Mouse (Mus musculus) liver (tissue): ENCODE data around the gene Ralgps1.
"Not testable (repeated sequence)": the region's sequence is repeated elsewhere in the genome, so short reads cannot be mapped to it uniquely, and the experiment has no call there.

Experiments
- DNase-seq: peaks from one replicate; pipeline ENCODE4 v3.0.0-alpha.2; 2020; ENCODE audit warnings: mixed read lengths

The Ralgps1 gene

DNA sequence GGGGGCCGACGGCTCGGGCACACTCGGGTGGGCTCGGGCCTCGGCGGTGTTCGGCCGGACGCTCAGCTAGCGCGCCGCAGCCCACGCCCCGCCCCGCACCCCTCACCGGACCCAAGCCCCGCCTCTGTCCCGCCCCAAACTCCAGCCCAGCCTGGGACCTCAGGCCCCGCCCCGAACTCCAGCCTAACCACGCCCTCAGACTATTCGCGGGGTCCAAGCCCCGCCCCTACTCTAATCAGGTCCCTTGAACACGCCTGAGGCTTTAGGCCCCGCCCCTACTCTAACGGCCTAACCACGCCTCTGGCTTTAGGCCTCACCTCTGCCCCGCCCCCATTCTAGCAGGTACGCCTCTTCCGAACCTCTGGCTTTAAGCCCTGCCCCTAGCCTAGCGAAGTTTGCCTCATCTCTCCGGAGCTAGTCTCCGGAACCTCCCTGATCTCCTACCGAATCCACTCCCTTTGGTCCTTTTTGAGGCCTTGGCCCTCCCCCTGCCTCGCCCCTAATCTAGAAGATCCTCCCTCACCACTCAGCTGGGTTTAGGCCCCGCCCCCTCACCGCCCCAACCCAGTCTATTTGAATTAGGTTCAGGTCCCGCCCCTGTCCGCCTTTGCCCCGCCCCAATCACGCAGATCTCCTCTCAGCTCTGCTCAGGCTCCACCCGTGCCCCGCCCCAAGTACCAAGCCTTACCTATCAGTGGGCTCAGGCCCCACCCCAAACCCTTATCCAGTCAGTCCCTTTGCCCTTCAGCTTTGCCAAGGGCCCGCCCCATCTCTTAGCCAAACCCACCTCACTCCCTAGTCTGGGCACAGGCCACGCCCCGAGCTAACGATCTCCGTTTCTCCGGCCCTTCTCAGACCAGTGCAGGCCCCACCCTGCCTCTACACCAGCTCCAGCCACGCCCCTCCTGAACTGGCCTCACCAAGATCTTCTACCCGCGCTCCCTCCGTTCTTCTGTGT lies 240.5 kb downstream of the Ralgps1 start:
- DNase-seq, result peak; percentile 98

DNA sequence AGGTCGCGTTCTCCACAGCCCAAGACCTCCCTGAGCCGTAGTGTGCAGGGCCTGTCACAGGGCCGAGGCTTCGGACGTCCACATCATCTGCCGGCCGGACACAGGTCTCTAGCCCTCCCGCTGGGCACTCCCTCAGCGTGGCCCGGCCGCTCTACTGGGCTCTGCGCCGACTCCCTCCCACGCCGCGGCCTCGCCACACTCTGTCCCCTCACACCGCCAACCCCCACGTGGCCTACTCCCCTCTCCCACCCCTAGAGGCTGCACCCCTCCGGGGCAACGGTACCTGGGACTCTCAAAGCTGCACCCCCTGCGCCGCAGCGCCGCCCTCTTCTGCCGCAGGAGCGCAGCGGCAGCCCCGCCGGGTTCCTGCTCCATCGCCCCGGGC lies 241.2 kb downstream of the Ralgps1 start:
- DNase-seq, result no peak

DNA sequence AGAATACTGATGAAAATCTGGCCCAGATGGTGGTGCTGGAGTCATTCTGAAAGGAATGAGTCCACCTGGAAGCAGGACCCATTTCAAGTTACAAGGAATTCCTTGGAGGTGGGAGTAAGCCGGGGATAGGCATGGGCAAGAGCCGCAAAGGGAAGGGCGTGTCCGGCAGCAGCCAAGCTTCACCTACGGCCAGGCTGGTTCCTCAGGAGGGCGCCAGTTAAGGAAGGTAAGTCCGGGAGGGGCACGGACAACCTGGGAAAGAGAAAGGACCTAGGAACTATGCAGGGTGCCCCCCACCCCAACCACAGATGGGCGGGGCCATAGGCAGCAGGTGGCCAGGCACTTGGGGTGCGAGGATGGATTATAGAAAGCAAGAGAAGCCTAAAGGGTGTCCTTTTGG lies 241.6 kb downstream of the Ralgps1 start:
- DNase-seq, result peak; percentile 29

DNA sequence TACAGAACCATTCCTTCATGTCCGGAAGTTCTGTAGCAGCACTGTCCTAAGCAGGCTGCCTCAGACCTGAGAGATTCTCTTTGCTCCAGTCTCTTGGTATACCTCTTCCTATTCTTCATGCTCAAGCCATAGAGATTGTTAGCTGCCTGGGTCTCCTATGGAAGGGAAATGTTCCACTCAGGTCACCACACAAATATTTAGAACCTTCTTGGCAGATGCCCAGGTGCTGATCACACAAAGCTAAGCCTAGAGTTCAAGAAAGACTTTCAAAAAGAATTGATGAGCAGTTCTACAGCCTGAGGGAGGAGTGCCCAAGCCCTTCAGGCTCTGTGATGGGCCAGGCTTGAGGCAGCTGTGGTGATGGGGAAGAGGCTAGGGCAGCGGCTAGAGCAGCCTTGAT lies 242.3 kb downstream of the Ralgps1 start:
- no peak for DNase-seq

DNA sequence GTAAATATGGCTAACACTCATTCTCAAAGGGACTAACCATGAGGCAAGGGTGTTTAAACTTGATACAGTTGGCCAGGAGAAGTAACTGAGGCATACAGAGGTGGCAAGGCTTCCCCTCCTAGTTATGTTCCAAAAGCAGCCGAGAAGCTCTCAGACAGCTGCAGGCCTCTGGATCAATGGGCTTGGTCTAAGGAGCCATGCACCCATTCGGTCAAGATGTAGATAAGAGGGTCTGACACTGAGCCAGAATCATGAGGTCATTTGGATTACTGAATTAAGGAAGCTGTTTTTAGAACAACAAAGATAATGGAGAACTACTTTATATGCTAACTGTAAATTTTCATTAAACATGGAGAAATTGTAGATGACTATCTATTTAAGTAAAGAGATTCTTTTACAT lies 244.0 kb downstream of the Ralgps1 start:
- DNase-seq, result no peak

DNA sequence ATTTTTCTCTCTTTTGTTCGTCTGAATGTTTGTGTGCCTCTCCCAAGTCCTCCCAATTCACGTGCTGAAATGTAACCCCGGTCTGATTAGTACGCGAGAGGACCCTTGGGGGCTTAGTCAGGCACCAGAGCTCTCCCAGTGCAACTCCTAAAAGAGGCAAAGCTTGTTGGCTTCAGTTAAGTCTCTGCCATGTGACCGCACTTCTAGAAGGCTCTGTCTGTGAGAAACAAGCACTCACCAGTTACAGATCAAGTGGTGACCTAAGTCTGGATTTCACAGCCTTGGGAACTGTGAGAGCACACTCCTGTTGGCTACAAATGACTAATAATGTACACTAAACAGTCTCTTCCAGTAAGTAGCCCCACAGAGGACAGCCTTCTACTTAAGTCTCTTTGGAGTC lies 248.4 kb downstream of the Ralgps1 start:
- no peak for DNase-seq

DNA sequence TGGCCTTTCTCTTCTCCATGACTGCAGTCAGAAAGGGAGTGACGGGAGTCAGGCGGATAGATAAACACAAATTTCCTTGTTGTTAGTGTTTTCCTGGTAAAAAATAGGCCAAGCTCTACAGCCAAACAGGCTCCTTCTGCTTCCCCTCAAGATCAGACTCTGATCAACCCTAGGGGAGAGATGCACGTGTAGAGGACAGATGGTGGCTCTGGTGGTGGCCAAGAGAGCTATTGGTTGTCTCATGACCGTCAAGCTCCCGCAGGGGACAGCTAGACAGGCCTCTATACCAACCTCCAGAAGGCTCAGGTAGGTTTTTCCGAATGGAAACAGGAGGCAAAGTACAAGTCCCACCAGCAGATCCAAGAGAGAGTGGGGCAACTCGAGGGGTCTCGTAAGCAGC lies 270.8 kb downstream of the Ralgps1 start:
- DNase-seq, result no peak

DNA sequence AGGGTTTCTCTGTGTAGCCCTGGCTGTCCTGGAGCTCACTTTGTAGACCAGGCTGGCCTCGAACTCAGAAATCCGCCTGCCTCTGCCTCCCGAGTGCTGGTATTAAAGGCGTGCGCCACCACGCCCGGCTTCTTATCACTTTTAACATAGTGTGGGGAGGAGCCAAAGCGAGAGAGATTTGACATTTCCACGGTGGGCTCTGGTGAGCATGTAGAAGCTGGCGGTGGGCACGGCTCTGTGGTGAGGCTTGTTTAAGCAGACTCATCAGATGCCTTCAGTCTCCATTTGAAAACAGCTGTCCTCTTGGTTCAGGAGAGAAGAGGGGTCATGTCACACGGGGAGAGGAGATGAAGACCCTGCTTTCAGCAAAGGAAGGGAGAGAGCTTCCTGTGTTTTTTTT lies 274.0 kb downstream of the Ralgps1 start:
- DNase-seq, result not testable (repeated sequence)

DNA sequence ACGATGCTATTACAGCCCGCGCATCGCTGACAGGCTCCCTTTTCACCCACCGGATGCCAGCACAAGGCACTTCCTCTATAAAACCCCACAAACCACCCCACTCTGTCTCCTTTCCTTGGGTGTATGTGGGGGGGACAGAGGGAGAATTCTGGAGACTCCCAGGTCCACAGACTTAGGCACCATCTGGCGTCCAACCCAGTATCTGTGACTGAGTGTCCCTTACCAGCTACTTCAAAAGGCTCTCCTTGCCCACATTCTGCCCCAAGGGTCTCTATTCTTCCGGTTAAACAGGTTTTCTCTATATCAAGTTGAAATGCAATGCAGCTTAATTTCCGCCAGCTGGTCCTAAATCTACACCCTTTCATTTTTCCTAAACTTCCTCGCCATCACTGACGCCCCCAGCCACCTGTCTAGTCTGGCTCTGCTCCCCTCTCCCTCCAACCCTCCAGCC lies 276.0 kb downstream of the Ralgps1 start:
- no peak for DNase-seq

DNA sequence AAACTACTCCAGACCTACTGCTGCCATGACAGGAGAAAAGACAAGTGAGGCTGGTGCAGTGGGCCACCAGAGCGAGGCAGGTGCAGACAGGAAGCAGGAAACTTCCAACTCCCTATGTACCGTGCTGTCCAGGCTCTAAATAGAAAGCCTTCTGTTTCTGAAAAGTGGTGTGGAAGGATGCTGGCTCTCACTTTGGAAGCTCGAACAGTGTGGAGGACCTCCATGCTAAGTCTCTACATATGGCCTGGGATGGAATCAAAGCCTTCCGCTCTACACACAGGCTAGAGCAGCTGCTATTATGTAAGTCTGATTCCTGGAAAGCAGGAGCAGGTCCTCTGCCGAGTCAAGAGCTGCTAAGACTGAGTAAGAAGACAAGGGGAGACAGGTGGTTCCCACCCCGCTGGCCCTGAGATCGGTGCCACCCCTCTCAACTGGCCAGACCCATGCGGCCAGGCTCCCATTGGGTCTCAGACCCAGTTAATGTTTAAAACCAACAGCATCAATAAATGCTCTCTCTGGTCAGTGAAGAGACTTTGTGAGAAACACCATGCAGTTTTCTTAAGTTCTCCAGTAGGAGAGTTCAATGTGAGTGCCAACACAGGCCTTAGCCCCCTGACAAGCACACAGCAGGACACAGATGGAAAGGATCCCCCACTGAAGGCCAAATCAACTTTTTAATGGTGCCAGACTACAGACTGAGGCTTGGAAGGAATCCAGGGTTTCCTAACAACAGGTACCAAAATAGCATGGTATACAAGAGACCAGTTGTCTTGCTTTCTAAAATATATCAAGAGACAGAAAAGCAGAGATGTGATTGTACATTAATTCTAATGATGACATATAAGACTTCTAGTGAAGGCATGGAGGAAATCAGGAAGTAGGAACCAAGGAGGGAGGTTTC lies 280.4 kb downstream of the Ralgps1 start:
- DNase-seq, result no peak

DNA sequence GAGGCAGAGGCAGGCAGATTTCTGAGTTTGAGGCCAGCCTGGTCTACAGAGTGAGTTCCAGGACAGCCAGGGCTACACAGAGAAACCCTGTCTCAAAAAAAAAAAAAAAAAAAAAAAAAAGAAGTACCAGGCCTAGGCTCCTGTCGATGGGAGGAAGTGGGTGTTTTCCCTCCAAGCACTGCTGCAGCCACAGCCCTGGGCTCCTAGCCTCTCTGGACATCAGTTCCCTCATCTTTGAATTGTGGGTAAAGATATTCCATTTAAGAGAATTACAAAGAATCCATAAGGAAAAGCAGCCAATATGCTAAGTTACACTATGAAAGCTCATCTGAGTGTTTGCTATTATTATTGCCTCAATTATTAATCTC lies 281.3 kb downstream of the Ralgps1 start:
- not testable (repeated sequence) for DNase-seq

DNA sequence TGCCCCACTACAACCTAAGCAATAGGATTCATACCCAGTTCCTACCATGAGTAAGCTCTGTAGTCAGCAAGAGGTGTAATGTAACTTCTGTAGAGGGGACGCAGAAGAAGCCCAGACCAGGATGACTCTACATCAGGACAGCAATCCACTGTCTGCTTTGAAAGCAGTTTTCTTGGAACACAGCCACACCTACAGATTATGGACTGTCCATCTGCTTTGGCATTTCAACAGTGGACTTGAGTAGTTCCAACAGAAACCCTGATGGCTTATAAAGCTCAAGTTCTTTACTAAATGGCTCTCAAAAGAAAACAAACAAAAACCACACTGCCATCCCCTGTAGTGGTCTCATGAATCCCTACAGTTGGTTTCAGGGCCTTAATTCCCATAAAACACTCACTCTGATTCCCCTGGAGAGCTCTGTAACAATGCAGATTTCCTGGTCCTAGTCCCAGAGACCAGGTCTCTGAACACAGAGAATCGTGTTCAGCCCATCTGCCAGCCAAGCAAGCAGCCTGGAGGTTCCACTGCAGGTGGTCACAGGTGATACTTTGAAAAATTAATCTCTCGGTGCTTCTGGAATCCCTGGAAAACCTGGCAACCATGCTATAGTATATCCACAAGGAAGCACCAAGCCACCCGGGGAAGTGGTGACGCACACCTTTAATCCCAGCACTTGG lies 281.8 kb downstream of the Ralgps1 start:
- no peak for DNase-seq

DNA sequence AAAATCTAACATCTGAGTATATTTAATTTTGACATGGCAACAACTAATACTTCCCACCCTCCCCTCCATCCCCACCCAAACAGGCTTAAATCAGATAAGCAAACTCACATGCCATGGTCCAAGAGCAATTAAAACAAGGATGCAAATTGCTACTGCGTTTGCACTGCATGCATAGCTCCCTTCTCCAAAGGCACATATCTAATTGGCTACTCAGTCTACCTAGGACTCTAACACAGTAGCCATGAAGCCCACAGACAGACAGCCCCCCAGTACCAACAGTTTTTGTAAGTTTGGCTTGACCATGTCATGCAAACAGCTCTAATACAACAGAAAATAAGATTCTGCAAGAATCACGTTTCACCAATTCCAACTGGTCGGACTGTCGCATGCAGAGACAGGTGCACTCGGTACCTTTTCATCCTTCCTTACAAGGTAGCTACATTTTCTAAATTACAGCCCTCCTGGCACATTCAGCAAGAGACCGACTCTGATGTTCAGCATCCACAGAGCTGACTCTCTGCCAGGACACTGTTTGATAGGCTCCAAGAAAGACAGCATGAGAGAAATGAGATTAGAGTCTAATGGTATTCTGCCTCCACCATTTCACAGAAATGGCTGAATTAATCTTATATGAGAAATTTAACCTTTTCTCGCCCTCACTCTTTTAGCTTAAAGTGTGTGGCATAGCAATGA lies 284.5 kb downstream of the Ralgps1 start:
- no peak for DNase-seq

DNA sequence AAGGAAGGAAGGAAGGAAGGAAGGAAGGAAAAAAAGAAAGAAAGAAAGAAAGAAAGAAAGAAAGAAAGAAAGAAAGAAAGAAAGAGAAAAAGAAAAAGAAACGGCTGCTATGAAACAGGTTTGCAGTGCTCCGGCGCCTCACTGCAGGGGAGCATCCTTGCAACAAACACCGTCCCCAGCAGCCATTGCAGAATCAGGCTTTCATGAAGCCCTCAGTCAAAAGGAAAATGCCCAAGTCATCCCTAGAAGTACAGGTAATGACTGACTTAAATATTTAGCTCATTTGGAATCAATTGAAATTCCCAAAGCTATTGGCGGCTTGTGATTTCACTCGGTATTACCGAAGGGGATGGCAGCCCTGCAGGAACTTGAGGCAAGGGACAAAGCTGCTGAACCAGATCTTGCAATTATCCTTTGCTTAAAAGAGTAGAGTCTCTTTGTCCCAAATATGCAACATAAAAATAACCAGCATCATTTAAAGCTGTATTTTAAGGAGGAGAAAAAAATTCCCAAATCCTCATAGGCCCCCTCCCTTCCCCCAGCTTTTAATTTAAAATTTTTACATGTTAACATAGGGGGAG lies 285.2 kb downstream of the Ralgps1 start:
- DNase-seq, result no peak

DNA sequence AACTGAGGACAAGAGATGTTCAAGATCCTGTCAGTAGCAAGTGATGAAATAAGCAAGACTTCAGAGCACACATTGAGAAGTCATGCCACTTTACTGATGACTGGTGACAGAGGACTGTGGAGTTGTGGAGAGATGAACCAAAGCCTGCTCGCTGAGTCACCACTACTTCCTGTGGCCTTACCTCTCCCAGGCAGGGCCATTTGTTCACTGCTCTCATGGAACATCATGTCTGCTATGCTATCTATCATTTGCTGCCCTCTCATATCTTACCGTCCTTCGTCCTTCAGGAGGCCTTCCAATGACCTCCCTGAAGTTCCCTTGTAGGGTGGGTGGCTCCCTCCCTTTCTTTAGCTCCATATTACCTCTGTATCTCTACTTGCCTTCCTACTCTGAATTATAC lies 287.1 kb downstream of the Ralgps1 start:
- no peak for DNase-seq
